Mouse (Mus musculus) bone marrow, adult 2 months (tissue): ENCODE results near the gene Smyd1.

Experiments
- CTCF ChIP-seq: fragments of 200-500 bp; IDR thresholded peaks from 2 replicates; pipeline ENCODE4 v1.5.1; 2011; ENCODE audit warnings: low read length, control low read depth; ENCODE audit not compliant: control insufficient read depth, insufficient read depth
- POLR2A ChIP-seq: fragments of 200-500 bp; IDR thresholded peaks from 2 replicates; pipeline ENCODE4 v1.6.1; 2011; ENCODE audit warnings: low read depth, mild to moderate bottlenecking, control low read depth, low read length, borderline replicate concordance; ENCODE audit not compliant: control insufficient read depth

- TF ChIP-seq CTCF (no peak), POLR2A (no peak)
These were observed 65.9 kb downstream of the Smyd1 start for GRCm38 (mm10) chr6:71256166-71256565.
